Mouse (Mus musculus): ENCODE measurements around the gene Clstn2. TPM values are rescaled to one million over a fixed set of nuclear protein-coding genes. Genes with fewer than 3 reads are reported as not detected.

The Clstn2 gene
- polyA plus RNA-seq, 1 experiment from 2014 or later = 1.8 TPM

- no peak overlapping the region for H3K4me3 ChIP-seq (replicated peaks)
- WGBS = 27% methylated on average over 3 of the region's 3 CpGs
- no peaks in the 10 kb centered on the region for H3K9me3 ChIP-seq (replicated peaks)
- H3K4me1 ChIP-seq = no peaks in the 10 kb centered on the region
- H3K27ac ChIP-seq = no peak overlapping the region
- ATAC-seq (replicated peaks; ENCODE audit: low FRiP score) = no peak
- H3K36me3 ChIP-seq = no peaks in the 10 kb centered on the region
- no peaks in the 10 kb centered on the region for H3K27me3 ChIP-seq
- H3K4me2 ChIP-seq = no peak overlapping the region
- no peak overlapping the region for H3K9ac ChIP-seq
Measured at GRCm38 (mm10) chr9:97891415-97891814, 141.6 kb downstream of the Clstn2 start.

GRCm38 (mm10) chr9:97883336-97883735 is 149.6 kb downstream of the Clstn2 start:
- ATAC-seq (replicated peaks; ENCODE audit: low FRiP score) = no peak
- H3K4me3 ChIP-seq (replicated peaks) = no peak overlapping the region
- no peaks in the 10 kb centered on the region for H3K4me1 ChIP-seq
- H3K4me2 ChIP-seq = no peak overlapping the region
- H3K36me3 ChIP-seq = no peaks in the 10 kb centered on the region
- no peaks in the 10 kb centered on the region for H3K27me3 ChIP-seq
- no peak overlapping the region for H3K27ac ChIP-seq
- WGBS = 89% methylated on average over 3 of the region's 3 CpGs
- H3K9ac ChIP-seq = no peak overlapping the region
- H3K9me3 ChIP-seq (replicated peaks) = no peaks in the 10 kb centered on the region

DNA sequence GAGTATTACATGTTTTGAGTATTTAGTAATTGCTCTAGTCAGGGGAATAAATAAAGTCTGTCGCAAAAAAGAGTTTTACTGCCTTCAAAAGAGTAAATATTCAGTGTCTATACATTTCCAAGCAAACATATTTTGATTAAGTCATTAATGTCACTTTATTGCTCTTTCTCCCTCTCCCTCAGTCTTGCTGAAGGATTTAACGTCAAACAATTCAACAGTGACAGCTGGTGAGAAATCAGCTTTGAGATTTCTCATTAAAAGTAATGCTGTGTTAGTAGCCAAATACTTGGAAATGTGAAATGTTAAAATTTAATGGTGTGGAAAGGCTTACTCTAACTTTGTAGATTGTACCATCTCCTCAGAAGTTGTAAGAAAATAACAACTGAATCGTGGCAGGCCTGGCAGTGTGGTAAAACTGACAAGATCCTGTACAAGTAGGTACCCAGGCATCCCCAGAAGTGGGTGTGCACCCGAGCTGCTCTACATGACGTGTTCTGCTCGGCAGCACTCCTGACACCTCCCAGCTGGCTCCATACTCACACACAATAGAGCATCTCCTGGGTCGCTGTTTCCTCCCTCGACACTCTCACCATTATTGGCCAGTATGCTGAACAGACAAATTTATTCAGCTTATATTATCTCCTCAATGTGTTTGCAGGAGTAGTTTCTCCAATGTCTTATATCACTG is 165.8 kb downstream of the Clstn2 start:
- peak; percentile 91 for ATAC-seq (replicated peaks; ENCODE audit: low FRiP score)

GRCm38 (mm10) chr9:97852859-97853258 is 180.1 kb downstream of the Clstn2 start:
- Histone ChIP-seq H3K27me3 (no peaks in the 10 kb centered on the region), H3K36me3 (no peaks in the 10 kb centered on the region), H3K4me3 (replicated peaks) (no peak overlapping the region), H3K9ac (no peak overlapping the region), H3K4me1 (no peaks in the 10 kb centered on the region), H3K27ac (no peak overlapping the region), H3K4me2 (no peak overlapping the region), H3K9me3 (replicated peaks) (no peaks in the 10 kb centered on the region)
- ATAC-seq (replicated peaks; ENCODE audit: low FRiP score) = no peak

More for the DNA sequence above, 165.8 kb downstream of the Clstn2 start:
- H3K4me2 ChIP-seq = no peak overlapping the region
- H3K27me3 ChIP-seq = no peaks in the 10 kb centered on the region
- H3K27ac ChIP-seq = no peak overlapping the region
- H3K4me3 ChIP-seq (replicated peaks) = no peak overlapping the region
- H3K4me1 ChIP-seq = 0 out of 2 replicates have a peak, but pooled peaks cover 6% of the 10 kb centered on the region
- H3K9ac ChIP-seq = no peak overlapping the region
- no peaks in the 10 kb centered on the region for H3K9me3 ChIP-seq (replicated peaks)
- 29% methylated on average over 8 of the region's 8 CpGs for WGBS
- no peaks in the 10 kb centered on the region for H3K36me3 ChIP-seq

DNA sequence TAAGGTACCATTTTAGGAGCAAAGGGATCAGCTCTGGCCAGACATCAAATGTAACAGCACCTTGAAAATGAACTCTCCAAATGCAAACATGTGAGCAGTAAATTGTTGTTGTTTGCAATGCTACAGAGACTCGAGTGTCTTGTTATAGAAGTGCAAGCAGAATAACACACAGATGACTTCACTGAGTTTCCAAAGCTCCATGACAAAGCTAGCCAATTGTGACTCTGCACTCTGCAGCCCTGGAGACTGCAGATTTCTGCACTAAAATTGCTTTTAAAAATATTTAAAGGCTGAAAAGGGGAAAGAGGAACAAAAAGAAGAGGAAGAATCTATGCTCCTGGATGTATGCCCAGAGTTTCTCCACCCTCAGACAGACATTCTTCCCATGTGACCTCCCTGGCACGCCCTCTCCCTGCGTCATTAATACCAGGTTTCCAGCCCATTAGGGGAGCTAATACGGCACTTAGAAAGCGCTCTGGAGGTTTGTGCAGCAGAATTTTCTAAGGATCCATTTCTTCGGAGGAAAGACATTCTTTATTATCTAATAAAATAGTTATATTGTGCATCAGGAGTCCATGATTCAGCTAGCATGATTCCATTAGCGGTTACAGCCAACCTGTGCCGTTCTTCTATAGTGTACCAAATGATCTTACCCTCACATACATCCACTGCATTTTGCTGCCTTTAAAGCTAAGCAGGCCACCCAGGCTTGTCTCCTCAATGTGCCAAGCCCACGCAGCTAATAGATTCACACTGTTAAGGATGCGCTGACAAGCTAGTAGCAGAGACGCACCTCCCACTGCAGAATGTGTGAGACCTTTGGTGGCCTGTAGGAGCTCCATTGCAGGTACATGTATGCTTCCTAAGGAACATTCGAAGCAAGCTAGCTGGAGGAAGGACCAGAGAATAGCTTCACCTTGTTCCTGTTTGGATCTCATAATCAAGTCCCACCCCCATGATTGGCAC is 184.8 kb downstream of the Clstn2 start:
- no peak overlapping the region for H3K4me3 ChIP-seq (replicated peaks)
- ATAC-seq (replicated peaks; ENCODE audit: low FRiP score) = no peak

DNA sequence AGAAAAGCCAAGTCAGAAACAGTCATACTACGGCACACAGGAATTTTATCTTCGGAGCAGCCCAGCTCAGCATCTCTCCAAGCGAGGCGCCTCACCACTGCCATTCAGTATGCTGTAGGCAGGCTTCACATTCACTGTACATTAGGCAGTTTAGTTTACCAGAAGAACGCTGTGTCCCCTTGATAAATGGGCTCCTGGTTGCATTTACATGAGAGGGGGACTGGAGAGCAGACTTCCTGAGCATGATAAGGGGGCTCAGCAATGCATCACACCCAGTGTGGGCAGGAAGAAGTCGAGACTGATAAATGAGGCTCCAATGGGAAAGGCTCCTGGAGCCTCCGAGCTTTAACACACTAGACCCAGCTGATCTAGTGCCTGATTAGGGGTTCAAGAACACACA is 190.9 kb downstream of the Clstn2 start:
- WGBS = 76% methylated on average over 7 of the region's 7 CpGs
- ATAC-seq (replicated peaks; ENCODE audit: low FRiP score) = no peak
- Histone ChIP-seq H3K4me2 (no peak overlapping the region), H3K27ac (no peak overlapping the region), H3K9ac (no peak overlapping the region), H3K4me3 (replicated peaks) (no peak overlapping the region), H3K9me3 (replicated peaks) (0 out of 2 replicates have a peak, but pooled peaks cover 3% of the 10 kb centered on the region), H3K27me3 (no peaks in the 10 kb centered on the region), H3K36me3 (no peaks in the 10 kb centered on the region), H3K4me1 (no peaks in the 10 kb centered on the region)

More for the DNA sequence above, 184.8 kb downstream of the Clstn2 start:
- H3K9me3 ChIP-seq (replicated peaks) = 0 out of 2 replicates have a peak, but pooled peaks cover 3% of the 10 kb centered on the region
- H3K27ac ChIP-seq = no peak overlapping the region
- no peak overlapping the region for H3K9ac ChIP-seq
- no peaks in the 10 kb centered on the region for H3K4me1 ChIP-seq
- WGBS = 64% methylated on average over 12 of the region's 12 CpGs
- H3K27me3 ChIP-seq = no peaks in the 10 kb centered on the region
- H3K36me3 ChIP-seq = no peaks in the 10 kb centered on the region
- H3K4me2 ChIP-seq = no peak overlapping the region

DNA sequence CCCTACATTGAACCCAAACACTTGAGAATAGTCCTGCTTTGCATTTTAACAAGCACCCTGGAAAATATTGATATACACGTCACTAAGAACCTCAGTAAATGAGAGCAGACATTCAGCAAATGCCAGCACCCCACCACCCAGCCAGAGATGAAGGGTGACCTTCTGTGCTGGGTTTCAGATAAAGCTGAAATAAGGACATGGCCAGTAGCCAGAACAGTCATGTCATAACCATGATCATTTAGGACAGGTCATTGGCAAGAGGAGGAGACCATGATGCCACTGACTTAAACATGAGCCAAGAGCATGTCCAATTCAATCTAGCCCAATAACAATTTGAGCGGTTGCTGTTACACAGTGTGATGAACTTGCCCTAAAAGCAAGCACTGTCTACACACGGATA is 201.8 kb downstream of the Clstn2 start:
- no peak overlapping the region for H3K4me3 ChIP-seq (replicated peaks)
- H3K4me2 ChIP-seq = no peak overlapping the region
- no peak overlapping the region for H3K9ac ChIP-seq
- WGBS = 90% methylated on average over 3 of the region's 3 CpGs
- H3K27me3 ChIP-seq = no peaks in the 10 kb centered on the region
- H3K27ac ChIP-seq = no peak overlapping the region
- no peak for ATAC-seq (replicated peaks; ENCODE audit: low FRiP score)
- no peaks in the 10 kb centered on the region for H3K36me3 ChIP-seq
- no peaks in the 10 kb centered on the region for H3K4me1 ChIP-seq
- H3K9me3 ChIP-seq (replicated peaks) = no peaks in the 10 kb centered on the region

DNA sequence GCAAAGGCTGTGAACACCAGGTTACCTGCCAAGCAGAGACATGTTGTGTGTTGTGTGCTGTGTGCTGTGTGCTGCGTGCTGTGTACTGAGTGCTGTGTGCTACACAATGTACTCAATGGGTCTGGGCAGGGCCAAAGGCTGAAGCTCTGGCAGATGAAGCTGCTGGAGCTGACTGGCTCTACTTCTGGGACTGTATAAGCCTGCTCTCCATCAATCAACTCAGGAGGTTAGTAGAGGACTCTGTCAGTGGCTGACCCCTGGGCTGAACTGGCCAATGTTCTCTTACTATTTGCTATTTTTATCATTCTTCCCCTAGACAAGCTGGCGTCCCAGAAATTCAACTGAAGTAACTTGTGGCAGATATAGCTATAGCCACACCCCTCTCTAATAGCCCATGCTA is 203.1 kb downstream of the Clstn2 start:
- H3K36me3 ChIP-seq = no peaks in the 10 kb centered on the region
- no peak overlapping the region for H3K9ac ChIP-seq
- H3K4me2 ChIP-seq = no peak overlapping the region
- no peak overlapping the region for H3K27ac ChIP-seq
- H3K27me3 ChIP-seq = no peaks in the 10 kb centered on the region
- WGBS = 62% methylated on average over 2 of the region's 2 CpGs
- no peak for ATAC-seq (replicated peaks; ENCODE audit: low FRiP score)
- no peaks in the 10 kb centered on the region for H3K9me3 ChIP-seq (replicated peaks)
- H3K4me3 ChIP-seq (replicated peaks) = no peak overlapping the region
- H3K4me1 ChIP-seq = no peaks in the 10 kb centered on the region

DNA sequence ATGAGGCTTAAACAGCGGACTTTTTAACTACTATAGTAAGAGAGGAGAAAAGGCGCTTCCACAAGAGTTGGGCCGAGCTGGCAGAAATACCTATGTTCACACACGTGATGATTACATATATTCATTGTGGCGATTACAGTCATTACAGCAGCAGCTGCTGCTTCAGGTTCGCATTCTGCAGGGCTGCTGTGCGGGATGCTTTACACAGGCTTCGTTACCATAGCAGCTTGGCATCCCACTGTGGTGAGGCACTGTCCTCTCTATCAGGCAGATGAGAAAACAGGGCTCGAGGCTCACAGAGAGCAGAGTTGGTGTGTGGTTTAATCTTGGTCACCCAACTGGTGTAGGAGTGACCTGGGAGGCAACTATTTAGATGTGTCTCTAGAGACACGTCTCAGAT is 205.3 kb downstream of the Clstn2 start:
- no peak overlapping the region for H3K27ac ChIP-seq
- H3K9ac ChIP-seq = no peak overlapping the region
- H3K36me3 ChIP-seq = no peaks in the 10 kb centered on the region
- no peak overlapping the region for H3K4me2 ChIP-seq
- H3K4me3 ChIP-seq (replicated peaks) = no peak overlapping the region
- H3K9me3 ChIP-seq (replicated peaks) = no peaks in the 10 kb centered on the region
- ATAC-seq (replicated peaks; ENCODE audit: low FRiP score) = no peak
- WGBS = 73% methylated on average over 10 of the region's 10 CpGs
- H3K4me1 ChIP-seq = no peaks in the 10 kb centered on the region
- no peaks in the 10 kb centered on the region for H3K27me3 ChIP-seq

GRCm38 (mm10) chr9:97826077-97826947 is 206.7 kb downstream of the Clstn2 start:
- Histone ChIP-seq H3K27ac (no peak overlapping the region), H3K4me3 (replicated peaks) (no peak overlapping the region), H3K9me3 (replicated peaks) (no peaks in the 10 kb centered on the region), H3K27me3 (no peaks in the 10 kb centered on the region), H3K9ac (no peak overlapping the region), H3K4me1 (no peaks in the 10 kb centered on the region), H3K36me3 (no peaks in the 10 kb centered on the region), H3K4me2 (no peak overlapping the region)
- no peak for ATAC-seq (replicated peaks; ENCODE audit: low FRiP score)
- 63% methylated on average over 16 of the region's 16 CpGs for WGBS

DNA sequence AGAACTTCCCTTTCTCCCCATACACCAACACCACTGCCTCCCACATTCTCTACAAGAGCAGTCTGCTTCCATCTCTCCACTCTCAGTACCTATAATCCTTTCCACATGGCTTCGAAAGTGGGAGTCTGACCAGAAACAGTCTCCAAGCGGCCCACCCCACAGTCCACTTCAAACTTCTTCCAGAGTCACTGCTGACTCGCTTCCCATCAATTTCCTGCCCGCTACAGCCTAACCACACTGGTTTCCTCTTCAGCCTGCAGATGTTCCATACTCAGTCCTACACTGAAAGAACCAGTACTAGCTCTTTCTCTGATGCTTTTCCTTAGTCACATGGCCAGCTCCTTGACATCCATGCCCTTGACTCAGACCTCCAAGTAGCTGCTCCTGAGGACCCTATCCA is 215.9 kb downstream of the Clstn2 start:
- 76% methylated on average over 4 of the region's 4 CpGs for WGBS

More for the DNA sequence above, 215.9 kb downstream of the Clstn2 start:
- ATAC-seq (replicated peaks; ENCODE audit: low FRiP score) = no peak
- Histone ChIP-seq H3K4me2 (no peak overlapping the region), H3K27me3 (no peaks in the 10 kb centered on the region), H3K4me1 (peaks cover 5% of the 10 kb centered on the region), H3K9me3 (replicated peaks) (no peaks in the 10 kb centered on the region), H3K27ac (no peak overlapping the region), H3K4me3 (replicated peaks) (no peak overlapping the region), H3K36me3 (no peaks in the 10 kb centered on the region), H3K9ac (no peak overlapping the region)

All from kidney, embryonic 15.5 days (tissue).